Mouse (Mus musculus) left cerebral cortex, postnatal 10 days (tissue): ENCODE measurements around the gene Bcas3. TPM values are rescaled to one million over a fixed set of nuclear protein-coding genes. Genes with fewer than 3 reads are reported as not detected.

Experiments
- DNase-seq, 2 experiments: peaks; one replicate each; pipeline ENCODE4 v3.0.0; 2021 to 2022; ENCODE audit warnings: low spot score in 2 of 2, mixed read lengths in 1 of 2; ENCODE audit errors: extremely low spot score in 1 of 2
- intact Hi-C: fragments of 180-260 bp; cut with DNase I; formaldehyde crosslinking; loops from one replicate; pipeline ENCODE4 v1.15.1; 2025
- total RNA-seq, 2 experiments: library from RNA; stranded (reverse); gene quantifications; 2 replicates each; pipeline ENCODE4 v1.2.3; 2021

Bcas3 gene
- total RNA-seq, 2 experiments from 2014 or later: 49.2 to 61.1 TPM

- no peak for DNase-seq
- intact Hi-C loops: no loop called here
Observed at GRCm38 (mm10) chr11:85518025-85518756, 165.2 kb downstream of the Bcas3 start.

- no peak for DNase-seq
- intact Hi-C loops: loop anchor here (5.0 kb wide), 1 partner anchor 312 kb away; the partner anchor contains the start of gene Tbx2
Observed at GRCm38 (mm10) chr11:85520236-85520635, 167.3 kb downstream of the Bcas3 start.

GRCm38 (mm10) chr11:85520996-85521395 lies 168.0 kb downstream of the Bcas3 start:
- intact Hi-C loops: loop anchor here (5.0 kb wide), 1 partner anchor 311 kb away; the partner anchor contains the start of gene Tbx2

GRCm38 (mm10) chr11:85523646-85524045 lies 170.7 kb downstream of the Bcas3 start:
- intact Hi-C loops: loop anchor here (5.0 kb wide), 1 partner anchor 309 kb away; the partner anchor contains the start of gene Tbx2
- peak in 1 of 2 experiments; percentile 61 for DNase-seq

More at GRCm38 (mm10) chr11:85520996-85521395, 168.0 kb downstream of the Bcas3 start:
- DNase-seq: no peak

GRCm38 (mm10) chr11:85524186-85524585 lies 171.2 kb downstream of the Bcas3 start:
- intact Hi-C loops: loop anchor here (5.0 kb wide), 1 partner anchor 308 kb away; the partner anchor contains the start of gene Tbx2

GRCm38 (mm10) chr11:85524841-85525500 lies 172.0 kb downstream of the Bcas3 start:
- intact Hi-C loops: loop anchor here (5.0 kb wide), 1 partner anchor 307 kb away; the partner anchor contains the start of gene Tbx2
- DNase-seq: peak; percentile 18 to 70

More at GRCm38 (mm10) chr11:85524186-85524585, 171.2 kb downstream of the Bcas3 start:
- DNase-seq: peak; percentile 55 to 85

- no peak for DNase-seq
- intact Hi-C loops: no loop called here
Observed at GRCm38 (mm10) chr11:85525501-85525885, 172.5 kb downstream of the Bcas3 start.

- intact Hi-C loops: no loop called here
- DNase-seq: no peak
Observed at GRCm38 (mm10) chr11:85525979-85526775, 173.2 kb downstream of the Bcas3 start.

GRCm38 (mm10) chr11:85527261-85527660 lies 174.3 kb downstream of the Bcas3 start:
- no peak for DNase-seq
- intact Hi-C loops: no loop called here

GRCm38 (mm10) chr11:85529531-85530285 lies 176.7 kb downstream of the Bcas3 start:
- intact Hi-C loops: no loop called here
- no peak for DNase-seq

- intact Hi-C loops: no loop called here
Observed at GRCm38 (mm10) chr11:85540989-85541388, 188.0 kb downstream of the Bcas3 start.

GRCm38 (mm10) chr11:85543311-85543710 lies 190.3 kb downstream of the Bcas3 start:
- intact Hi-C loops: no loop called here
- no peak for DNase-seq

More at GRCm38 (mm10) chr11:85540989-85541388, 188.0 kb downstream of the Bcas3 start:
- DNase-seq: no peak

GRCm38 (mm10) chr11:85545602-85546001 lies 192.6 kb downstream of the Bcas3 start:
- intact Hi-C loops: no loop called here
- no peak for DNase-seq

- intact Hi-C loops: no loop called here
- DNase-seq: no peak
Observed at GRCm38 (mm10) chr11:85547966-85548365, 195.0 kb downstream of the Bcas3 start.

- DNase-seq: no peak
- intact Hi-C loops: no loop called here
Observed at GRCm38 (mm10) chr11:85549651-85550050, 196.7 kb downstream of the Bcas3 start.

GRCm38 (mm10) chr11:85555066-85555465 lies 202.1 kb downstream of the Bcas3 start:
- no peak for DNase-seq
- intact Hi-C loops: no loop called here

GRCm38 (mm10) chr11:85555721-85556120 lies 202.8 kb downstream of the Bcas3 start:
- intact Hi-C loops: no loop called here

GRCm38 (mm10) chr11:85565068-85565467 lies 212.1 kb downstream of the Bcas3 start:
- no peak for DNase-seq
- intact Hi-C loops: no loop called here

More at GRCm38 (mm10) chr11:85555721-85556120, 202.8 kb downstream of the Bcas3 start:
- DNase-seq: no peak
